Mouse (Mus musculus) midbrain, embryonic 13.5 days (tissue): Measurements from ENCODE around the gene Nwd2. TPM values are rescaled to one million over a fixed set of nuclear protein-coding genes. Genes with fewer than 3 reads are reported as not detected.

Experiments used
- ATAC-seq: fragments of 200-750 bp; cut with Nextera tagmentation; 2 replicates; pipeline ENCODE4 v1.8.0; 2017; ENCODE audit warnings: mild to moderate bottlenecking, moderate TSS enrichment, moderate library complexity
- H3K27ac ChIP-seq: fragments of 300-500 bp; sonication (generic); 2 replicates; pipeline ENCODE4 v1.5.1; 2015; ENCODE audit warnings: inconsistent platforms, mild to moderate bottlenecking, moderate library complexity
- H3K27me3 ChIP-seq: fragments of 300-500 bp; sonication (generic); 2 replicates; pipeline ENCODE4 v1.6.1; 2015; ENCODE audit warnings: mild to moderate bottlenecking, inconsistent platforms
- H3K36me3 ChIP-seq: fragments of 300-500 bp; sonication (generic); 2 replicates; pipeline ENCODE4 v1.6.1; 2015; ENCODE audit warnings: mild to moderate bottlenecking, inconsistent platforms
- H3K4me1 ChIP-seq: fragments of 300-500 bp; sonication (generic); replicated peaks from 2 replicates; pipeline ENCODE4 v1.6.1; 2015; ENCODE audit warnings: inconsistent platforms
- H3K4me2 ChIP-seq: fragments of 300-500 bp; sonication (generic); replicated peaks from 2 replicates; pipeline ENCODE4 v1.6.1; 2015; ENCODE audit warnings: moderate library complexity, mild to moderate bottlenecking, inconsistent platforms
- H3K4me3 ChIP-seq: fragments of 300-500 bp; sonication (generic); replicated peaks from 2 replicates; pipeline ENCODE4 v1.5.1; 2015; ENCODE audit warnings: mild to moderate bottlenecking, inconsistent platforms
- H3K9ac ChIP-seq: fragments of 300-500 bp; sonication (generic); replicated peaks from 2 replicates; pipeline ENCODE4 v1.6.1; 2015; ENCODE audit warnings: mild to moderate bottlenecking, inconsistent platforms
- H3K9me3 ChIP-seq: fragments of 300-500 bp; sonication (generic); 2 replicates; pipeline ENCODE4 v1.6.1; 2016; ENCODE audit warnings: mild to moderate bottlenecking, inconsistent platforms
- WGBS: fragments of 180-500 bp; shearing (Covaris S2); methylation state at CpG from one replicate; pipeline ENCODE4 v1.1.7; 2015; 5-methylcytosine and 5-hydroxymethylcytosine counted together
- polyA plus RNA-seq: library from polyadenylated mRNA; unstranded; fragments of >200 nt; fragmentation: Nextera tagmentation; extraction: Ambion mirVana; gene quantifications from 2 replicates; pipeline ENCODE4 v1.2.1, GENCODE M21; 2015

The Nwd2 gene
- polyA plus RNA-seq, 1 experiment from 2014 or later, result 4.5 TPM

- no peaks in the 10 kb centered on the region for H3K27me3 ChIP-seq
- H3K4me2 ChIP-seq, result no peak overlapping the region
- no peak for ATAC-seq
These were observed 188.2 kb downstream of the Nwd2 start for GRCm38 (mm10) chr5:63837115-63837514.

DNA sequence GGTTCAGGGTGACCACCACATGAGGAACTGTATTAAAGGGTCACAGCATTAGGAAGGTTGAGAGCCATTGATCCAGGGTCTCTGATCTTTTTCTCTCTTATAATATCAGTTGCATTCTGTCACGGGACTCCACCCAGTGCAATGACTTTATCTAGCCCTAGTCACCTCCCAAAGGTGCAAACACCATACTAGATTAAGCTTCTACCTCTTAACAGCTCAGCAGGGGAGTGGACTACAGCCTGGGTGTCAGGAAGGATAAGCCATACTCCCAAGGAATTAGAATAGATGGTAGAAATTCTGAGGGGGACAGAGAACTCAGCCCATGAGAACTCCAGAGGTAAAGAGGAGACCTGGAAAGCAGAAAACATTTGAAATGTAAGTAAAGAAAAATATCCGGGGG lies 188.9 kb downstream of the Nwd2 start:
- Histone ChIP-seq H3K36me3 (no peaks in the 10 kb centered on the region), H3K27ac (no peak overlapping the region), H3K4me1 (no peaks in the 10 kb centered on the region), H3K9ac (no peak overlapping the region), H3K9me3 (no peaks in the 10 kb centered on the region), H3K4me3 (no peak overlapping the region), H3K4me2 (no peak overlapping the region), H3K27me3 (no peaks in the 10 kb centered on the region)
- 88% methylated on average over 2 of the region's 2 CpGs for WGBS
- ATAC-seq, result no peak

More at GRCm38 (mm10) chr5:63837115-63837514, 188.2 kb downstream of the Nwd2 start:
- Histone ChIP-seq H3K36me3 (no peaks in the 10 kb centered on the region), H3K4me1 (no peaks in the 10 kb centered on the region), H3K9ac (no peak overlapping the region), H3K9me3 (no peaks in the 10 kb centered on the region), H3K4me3 (no peak overlapping the region), H3K27ac (no peak overlapping the region)
- WGBS, result 88% methylated on average over 5 of the region's 5 CpGs

GRCm38 (mm10) chr5:63839801-63840416 lies 191.0 kb downstream of the Nwd2 start:
- no peak overlapping the region for H3K27ac ChIP-seq
- H3K27me3 ChIP-seq, result no peaks in the 10 kb centered on the region
- ATAC-seq, result no peak
- H3K4me1 ChIP-seq, result no peaks in the 10 kb centered on the region
- WGBS, result 77% methylated on average over 12 of the region's 12 CpGs
- no peak overlapping the region for H3K4me2 ChIP-seq
- no peak overlapping the region for H3K4me3 ChIP-seq
- no peaks in the 10 kb centered on the region for H3K36me3 ChIP-seq
- no peak overlapping the region for H3K9ac ChIP-seq
- H3K9me3 ChIP-seq, result no peaks in the 10 kb centered on the region

DNA sequence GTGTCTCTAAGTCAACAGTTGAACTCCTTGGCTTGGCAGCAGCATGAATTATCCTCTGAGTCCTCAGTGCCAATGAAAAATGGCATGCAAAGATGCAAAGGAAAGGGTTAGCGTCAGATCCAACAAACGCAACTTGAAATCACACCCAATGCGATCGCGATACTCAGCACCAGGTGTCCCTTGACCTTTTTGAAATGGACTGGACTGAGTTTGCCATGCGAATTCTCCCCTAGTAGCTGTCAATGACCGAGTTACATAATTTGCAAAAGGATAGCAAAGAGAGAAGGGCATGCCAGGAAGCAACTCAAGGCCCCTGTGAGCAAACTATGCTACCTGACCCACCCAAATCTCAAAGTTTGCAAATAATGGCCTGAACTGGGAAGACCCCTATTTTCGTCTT lies 198.2 kb downstream of the Nwd2 start:
- 93% methylated on average over 8 of the region's 8 CpGs for WGBS
- H3K4me1 ChIP-seq, result no peaks in the 10 kb centered on the region

GRCm38 (mm10) chr5:63847541-63848226 lies 198.8 kb downstream of the Nwd2 start:
- no peak overlapping the region for H3K4me2 ChIP-seq
- no peaks in the 10 kb centered on the region for H3K4me1 ChIP-seq
- no peak overlapping the region for H3K27ac ChIP-seq
- H3K27me3 ChIP-seq, result no peaks in the 10 kb centered on the region
- H3K9me3 ChIP-seq, result peaks cover 4% of the 10 kb centered on the region; the same call in 1 of the 2 replicates
- H3K36me3 ChIP-seq, result no peaks in the 10 kb centered on the region
- ATAC-seq, result no peak
- WGBS, result 93% methylated on average over 13 of the region's 13 CpGs
- no peak overlapping the region for H3K9ac ChIP-seq
- H3K4me3 ChIP-seq, result no peak overlapping the region

More for the DNA sequence above, 198.2 kb downstream of the Nwd2 start:
- no peak for ATAC-seq
- Histone ChIP-seq H3K9ac (no peak overlapping the region), H3K36me3 (no peaks in the 10 kb centered on the region), H3K4me3 (no peak overlapping the region), H3K9me3 (peaks cover 4% of the 10 kb centered on the region; the same call in 1 of the 2 replicates), H3K27me3 (no peaks in the 10 kb centered on the region), H3K4me2 (no peak overlapping the region), H3K27ac (no peak overlapping the region)

GRCm38 (mm10) chr5:63858901-63859300 lies 210.0 kb downstream of the Nwd2 start:
- Histone ChIP-seq H3K27ac (no peak overlapping the region), H3K4me3 (no peak overlapping the region), H3K4me2 (no peak overlapping the region), H3K27me3 (no peaks in the 10 kb centered on the region), H3K36me3 (no peaks in the 10 kb centered on the region), H3K9ac (no peak overlapping the region), H3K4me1 (no peaks in the 10 kb centered on the region), H3K9me3 (no peaks in the 10 kb centered on the region)
- ATAC-seq, result no peak
- 95% methylated on average over 8 of the region's 8 CpGs for WGBS

Other genes with a start within 250 kb of the Nwd2 start
- 1.6 and 2.6 TPM in 2 replicates for gene 0610040J01Rik, start 163.3 kb downstream of the Nwd2 start, polyA plus RNA-seq